Mouse (Mus musculus) lung, postnatal 25 days (tissue): ENCODE measurements around the gene Manea.
"Not testable (repeated sequence)": the region's sequence is repeated elsewhere in the genome, so short reads cannot be mapped to it uniquely, and the experiment has no call there.

Experiments
- DNase-seq: peaks from one replicate; pipeline ENCODE4 v3.0.0; 2022; ENCODE audit warnings: low spot score

The Manea gene

GRCm38 (mm10) chr4:26346443-26347106 lies at the start of gene Manea:
Gene Manea, minus strand, starts transcription at chr4:26346891.
- peak; percentile 95 for DNase-seq

- no peak for DNase-seq
Observed at GRCm38 (mm10) chr4:26354616-26355015, 7.9 kb upstream of the Manea start.

- DNase-seq: no peak
Observed at GRCm38 (mm10) chr4:26353643-26354231, 7.0 kb upstream of the Manea start.

GRCm38 (mm10) chr4:26347239-26347638 lies 548 bp upstream of the Manea start:
- peak; percentile 8 for DNase-seq

GRCm38 (mm10) chr4:26345741-26346442 lies 799 bp downstream of the Manea start:
- no peak for DNase-seq

GRCm38 (mm10) chr4:26345080-26345479 lies 1.6 kb downstream of the Manea start:
- DNase-seq: peak; percentile 5

GRCm38 (mm10) chr4:26342346-26342745 lies 4.3 kb downstream of the Manea start:
- DNase-seq: peak; percentile 3

- no peak for DNase-seq
Observed at GRCm38 (mm10) chr4:26338604-26339003, 8.1 kb downstream of the Manea start.

GRCm38 (mm10) chr4:26336563-26336962 lies 10.1 kb downstream of the Manea start:
- DNase-seq: no peak

- DNase-seq: not testable (repeated sequence)
Observed at GRCm38 (mm10) chr4:26304731-26305130, 42.0 kb downstream of the Manea start.

GRCm38 (mm10) chr4:26277112-26277716 lies 69.5 kb downstream of the Manea start:
- DNase-seq: no peak

- no peak for DNase-seq
Observed at GRCm38 (mm10) chr4:26276264-26276663, 70.4 kb downstream of the Manea start.

- DNase-seq: no peak
Observed at GRCm38 (mm10) chr4:26275769-26276168, 70.9 kb downstream of the Manea start.
